Mouse (Mus musculus) spleen, adult 2 months (tissue): ENCODE measurements around the gene Fam186b. TPM values are rescaled to one million over a fixed set of nuclear protein-coding genes. Genes with fewer than 3 reads are reported as not detected.
A peak's percentile ranks its signal among the peaks of the same experiment; 100 is the strongest.

Experiments
- DNase-seq, 2 experiments: peaks; one replicate each; pipeline versions ENCODE4 v3.0.0 to v3.0.0-alpha.2; 2012 to 2021; ENCODE audit warnings: low spot score in 2 of 2, low read depth in 1 of 2
- H3K27ac ChIP-seq: fragments of 200-500 bp; 2 replicates; pipeline ENCODE4 v1.5.1; 2012; ENCODE audit warnings: low read length, inconsistent platforms; ENCODE audit not compliant: insufficient read depth
- H3K27me3 ChIP-seq: fragments of 200-500 bp; 2 replicates; pipeline ENCODE4 v1.6.1; 2012; ENCODE audit warnings: mild to moderate bottlenecking, moderate library complexity, low read length, inconsistent platforms; ENCODE audit not compliant: control insufficient read depth, insufficient read depth
- H3K36me3 ChIP-seq: fragments of 200-500 bp; 2 replicates; pipeline ENCODE4 v1.6.1; 2012; ENCODE audit warnings: mild to moderate bottlenecking, low read length, inconsistent platforms; ENCODE audit not compliant: control insufficient read depth, insufficient read depth
- H3K4me1 ChIP-seq: fragments of 200-500 bp; 2 replicates; pipeline ENCODE4 v1.6.1; 2011; ENCODE audit warnings: inconsistent platforms; ENCODE audit not compliant: control insufficient read depth, insufficient read depth, insufficient read length
- H3K4me3 ChIP-seq: fragments of 200-500 bp; 2 replicates; pipeline ENCODE4 v1.5.1; 2011; ENCODE audit warnings: mild to moderate bottlenecking, inconsistent platforms; ENCODE audit not compliant: insufficient read depth, insufficient read length; ENCODE audit errors: extremely low read depth
- CTCF ChIP-seq: fragments of 200-500 bp; IDR thresholded peaks from 2 replicates; pipeline ENCODE4 v1.5.1; 2011; ENCODE audit warnings: mild to moderate bottlenecking, inconsistent platforms; ENCODE audit not compliant: insufficient read depth, insufficient read length, insufficient replicate concordance; ENCODE audit errors: extremely low read depth
- POLR2A ChIP-seq: fragments of 200-500 bp; IDR thresholded peaks from 2 replicates; pipeline ENCODE4 v1.6.1; 2011; ENCODE audit warnings: low read depth, low read length, inconsistent platforms
- WGBS: fragments of 180-500 bp; shearing (Covaris S2); methylation state at CpG from one replicate; pipeline ENCODE4 v1.1.7; 2018; 5-methylcytosine and 5-hydroxymethylcytosine counted together
- polyA plus RNA-seq: library from polyadenylated mRNA; depleted of rRNA; stranded (reverse); fragments of >200 nt; gene quantifications from 2 replicates; pipeline ENCODE4 v1.2.3, GENCODE M21; 2012

The Fam186b gene
- polyA plus RNA-seq, 1 experiment, result 0.05 TPM

DNA sequence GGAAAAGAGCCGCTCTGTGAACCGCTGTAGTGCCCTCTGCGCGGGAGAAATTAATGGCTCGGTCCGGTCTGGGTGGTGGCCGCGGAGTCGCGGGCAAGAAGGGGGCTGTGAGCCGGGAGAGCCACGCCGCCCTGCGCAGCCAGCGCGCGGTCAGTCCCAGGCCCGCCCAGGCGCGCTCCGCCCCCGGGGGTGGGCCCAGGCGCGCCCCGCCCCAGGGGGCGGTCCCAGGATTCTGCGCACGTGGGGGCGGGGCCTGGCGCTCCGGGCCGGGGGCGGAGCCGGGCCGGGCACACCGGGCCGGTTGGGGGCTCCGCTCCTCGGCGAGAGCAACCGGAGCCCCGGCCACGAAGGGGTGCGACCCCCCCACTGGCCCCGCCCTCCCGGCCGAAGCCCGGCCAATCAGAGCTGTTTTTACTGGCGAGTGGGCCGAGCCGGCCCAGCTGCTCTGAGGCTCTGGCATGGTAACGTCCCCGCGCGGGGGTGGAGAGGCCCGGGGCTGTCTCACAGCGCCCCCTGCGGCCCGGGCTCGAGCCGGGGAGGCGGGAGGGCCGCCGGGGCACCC is 794 bp downstream of the Fam186b start, which contains the start of gene Prpf40b:
Gene Prpf40b, plus strand, starts transcription at position 275 of the 562 bp plus-strand sequence.
- DNase-seq, result peak; percentile 63 to 83
- H3K36me3 ChIP-seq, result no peaks in the 10 kb centered on the region
- peak within 1 kb of the TSS; percentile 73 for H3K4me3 ChIP-seq
- under 1% methylated on average over 64 of the region's 64 CpGs for WGBS
- TF ChIP-seq CTCF (0 out of 2 replicates have a peak, but pooled peaks have one; percentile 24), POLR2A (no peak)
- no peaks in the 10 kb centered on the region; the same call in 1 of the 2 replicates for H3K4me1 ChIP-seq
- H3K27me3 ChIP-seq, result 0 out of 2 replicates have a peak, but pooled peaks cover 2% of the 10 kb centered on the region
- H3K27ac ChIP-seq, result no peak within 1 kb of the TSS

- Histone ChIP-seq H3K36me3 (no peaks in the 10 kb centered on the region), H3K4me1 (no peaks in the 10 kb centered on the region; the same call in 1 of the 2 replicates), H3K4me3 (peak overlapping the region; percentile 73), H3K27ac (no peak overlapping the region), H3K27me3 (0 out of 2 replicates have a peak, but pooled peaks cover 2% of the 10 kb centered on the region)
- TF ChIP-seq POLR2A, result no peak
- no peak for TF ChIP-seq CTCF
- no peak for DNase-seq
- WGBS, result 2% methylated on average over 16 of the region's 16 CpGs
Measured at GRCm38 (mm10) chr15:99294287-99294686, 1.4 kb downstream of the Fam186b start.

DNA sequence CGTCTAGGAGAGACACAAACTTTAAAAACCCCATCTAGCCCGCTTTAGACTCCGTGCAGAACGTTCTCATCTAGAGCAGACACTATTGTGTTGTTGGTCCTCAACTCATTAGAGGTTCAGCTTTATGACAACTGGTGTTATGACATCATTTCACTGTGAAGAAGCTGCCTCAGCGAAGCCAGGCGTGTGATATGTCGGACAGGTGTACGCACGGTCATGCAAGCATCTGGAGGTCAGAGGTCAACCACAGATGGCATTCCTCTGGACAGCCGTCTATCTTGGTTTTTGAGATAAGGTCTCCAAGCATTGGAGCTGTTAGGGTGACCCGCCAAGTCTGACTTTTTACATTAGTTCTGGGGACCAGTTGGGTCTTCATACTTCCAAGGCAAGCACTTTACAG is 5.1 kb downstream of the Fam186b start:
- TF ChIP-seq POLR2A, result no peak
- WGBS, result 91% methylated on average over 11 of the region's 11 CpGs
- Histone ChIP-seq H3K36me3 (no peaks in the 10 kb centered on the region), H3K27me3 (0 out of 2 replicates have a peak, but pooled peaks cover 2% of the 10 kb centered on the region), H3K4me1 (no peaks in the 10 kb centered on the region; the same call in 1 of the 2 replicates), H3K4me3 (no peak overlapping the region), H3K27ac (no peak overlapping the region)
- DNase-seq, result no peak

- WGBS, result 75% methylated on average over 8 of the region's 8 CpGs
- Histone ChIP-seq H3K27ac (no peak overlapping the region), H3K4me3 (no peak overlapping the region), H3K27me3 (no peaks in the 10 kb centered on the region), H3K4me1 (no peaks in the 10 kb centered on the region), H3K36me3 (no peaks in the 10 kb centered on the region)
- DNase-seq, result no peak
- TF ChIP-seq POLR2A (no peak), CTCF (no peak)
Measured at GRCm38 (mm10) chr15:99285189-99285535, 10.5 kb downstream of the Fam186b start.

DNA sequence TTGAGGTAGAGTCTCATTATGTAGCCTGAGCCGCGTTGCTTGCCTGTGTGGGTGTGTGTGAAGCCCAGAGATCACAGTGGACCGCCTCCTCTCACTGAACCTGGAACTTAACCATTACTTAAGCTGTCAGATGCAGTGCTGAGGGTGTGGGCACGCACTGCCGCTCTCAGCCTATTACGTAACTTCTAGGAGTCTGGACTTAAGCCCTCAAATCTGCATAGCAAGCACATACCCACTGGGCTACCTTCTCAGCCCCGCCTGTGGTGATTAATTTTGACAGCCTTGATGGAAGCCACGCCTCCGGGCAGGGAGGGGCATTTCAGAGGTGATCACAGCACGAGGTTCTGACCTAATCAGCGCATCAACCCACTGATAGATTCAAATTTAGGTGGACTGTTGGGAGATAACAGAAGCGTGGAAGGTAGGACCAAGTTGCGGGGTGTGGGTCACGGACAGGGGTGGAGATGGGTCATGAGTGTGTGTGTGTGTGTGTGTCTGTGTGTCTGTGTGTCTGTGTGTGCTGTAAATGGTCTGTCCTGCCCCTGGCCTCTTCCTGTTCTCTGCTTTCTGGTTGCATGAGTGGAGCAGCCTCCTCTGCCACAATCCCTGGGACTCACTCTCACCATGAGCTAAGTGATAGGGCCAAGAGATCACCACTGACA is 11.0 kb downstream of the Fam186b start:
- DNase-seq, result no peak
- H3K36me3 ChIP-seq, result no peaks in the 10 kb centered on the region
- H3K27ac ChIP-seq, result no peak overlapping the region
- TF ChIP-seq CTCF (no peak), POLR2A (no peak)
- WGBS, result 33% methylated on average over 14 of the region's 14 CpGs
- H3K27me3 ChIP-seq, result no peaks in the 10 kb centered on the region
- H3K4me1 ChIP-seq, result no peaks in the 10 kb centered on the region
- H3K4me3 ChIP-seq, result no peak overlapping the region

DNA sequence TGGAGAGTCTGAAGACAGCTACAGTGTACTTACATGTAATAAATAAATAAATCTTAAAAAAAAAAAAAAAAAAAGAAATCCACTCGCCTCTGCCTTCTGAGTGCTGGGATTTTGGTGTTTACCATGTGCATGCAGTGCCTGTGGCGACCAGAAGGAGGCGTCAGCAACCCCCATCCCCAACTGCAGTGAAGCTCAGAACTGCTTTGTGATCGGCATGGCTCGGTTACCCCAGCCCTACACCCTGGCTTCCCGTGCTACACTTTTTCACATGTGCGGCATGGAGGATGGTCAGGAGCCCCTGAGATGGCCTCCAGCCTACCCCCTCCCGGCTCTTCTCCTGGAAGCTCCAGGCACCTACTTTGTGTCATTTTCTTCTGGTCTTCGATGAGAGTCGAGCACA is 12.2 kb downstream of the Fam186b start:
- Histone ChIP-seq H3K27ac (no peak overlapping the region), H3K27me3 (no peaks in the 10 kb centered on the region), H3K36me3 (no peaks in the 10 kb centered on the region), H3K4me1 (no peaks in the 10 kb centered on the region), H3K4me3 (no peak overlapping the region)
- TF ChIP-seq POLR2A (no peak), CTCF (no peak)
- 69% methylated on average over 10 of the region's 10 CpGs for WGBS
- no peak for DNase-seq

DNA sequence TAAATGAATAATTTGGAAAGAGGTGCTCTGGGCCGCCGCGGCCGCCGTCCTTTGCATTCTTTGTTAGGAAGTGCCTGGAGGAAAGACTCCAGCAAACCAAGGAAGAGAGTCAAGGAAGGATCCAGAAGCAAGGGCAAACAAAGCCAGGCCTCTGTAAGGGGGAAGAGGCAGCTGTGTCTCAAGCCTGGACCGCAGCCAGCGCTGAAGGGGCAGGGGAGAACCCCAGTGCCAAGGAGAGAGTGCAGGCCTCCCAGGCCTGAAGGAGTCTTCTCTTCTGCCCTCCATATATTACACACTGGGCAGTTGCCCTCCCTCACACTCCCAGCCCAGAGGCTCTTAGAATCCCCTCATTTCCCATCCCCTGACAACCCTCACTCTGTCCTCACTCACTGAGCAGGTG is 17.4 kb downstream of the Fam186b start:
- Histone ChIP-seq H3K36me3 (no peaks in the 10 kb centered on the region), H3K4me1 (no peaks in the 10 kb centered on the region), H3K4me3 (no peak overlapping the region), H3K27ac (no peak overlapping the region), H3K27me3 (no peaks in the 10 kb centered on the region)
- no peak for DNase-seq
- WGBS, result 96% methylated on average over 7 of the region's 7 CpGs
- TF ChIP-seq POLR2A, result no peak
- TF ChIP-seq CTCF, result no peak
